ENCODE assay signal across 9 mouse cellular contexts in genomic region chr10:7209691-7210455, GRCm38 (mm10). TPM values are rescaled to one million over a fixed set of nuclear protein-coding genes. Genes with fewer than 3 reads are reported as not detected.
A peak's percentile ranks its signal among the peaks of the same experiment; 100 is the strongest.
DNase-seq lines count a peak whose midpoint lies in the region; ATAC-seq lines count a peak whose summit lies in the region.
"Had no signal": no experiment of that assay in that cellular context is flagged by ENCODE, and none has a peak within 500 bp of the region (broad histone marks: within the 10 kb centered on the region; RNA-seq: fewer than 3 reads in every experiment).

No protein-coding gene starts in this region.

- H3K9me3 ChIP-seq in kidney, embryonic 15.5 days (replicated peaks): no peaks in the 10 kb centered on the region
- H3K9me3 ChIP-seq in hindbrain, embryonic 11.5 days (ENCODE audit: control insufficient read depth, low read length): no peaks in the 10 kb centered on the region
- no peaks in the 10 kb centered on the region for H3K9me3 ChIP-seq in midbrain, embryonic 12.5 days

- ATAC-seq in kidney, embryonic 15.5 days (replicated peaks; ENCODE audit: low FRiP score): no peak
- ATAC-seq in hindbrain, embryonic 11.5 days (ENCODE audit: low FRiP score): no peak
- no peak for ATAC-seq in midbrain, embryonic 12.5 days (ENCODE audit: low FRiP score, low read depth)
- ATAC-seq: Patski had no signal

- H3K36me3 ChIP-seq in kidney, embryonic 15.5 days: 0 out of 2 replicates have a peak, but pooled peaks cover 6% of the 10 kb centered on the region
- no peaks in the 10 kb centered on the region for H3K36me3 ChIP-seq in hindbrain, embryonic 11.5 days (ENCODE audit: control insufficient read depth, insufficient read depth, low read length)
- H3K36me3 ChIP-seq in midbrain, embryonic 12.5 days: no peaks in the 10 kb centered on the region

- H3K4me2 ChIP-seq in kidney, embryonic 15.5 days: peak overlapping the region; percentile 85
- peak overlapping the region; percentile 90 for H3K4me2 ChIP-seq in hindbrain, embryonic 11.5 days (replicated peaks; ENCODE audit: low read depth, low read length)
- peak overlapping the region; percentile 87 for H3K4me2 ChIP-seq in midbrain, embryonic 12.5 days (replicated peaks)

- no peak for DNase-seq in kidney, postnatal 4 days
- peak; percentile 57 to 73 for DNase-seq in cerebellum, postnatal 10 days
- DNase-seq in hindbrain, embryonic 11.5 days (ENCODE audit: low spot score): no peak
- no peak for DNase-seq in left cerebral cortex, adult 9 months (ENCODE audit: low spot score in 2 of 2)
- no peak for DNase-seq in thymus, postnatal 36 days
- DNase-seq in gastrocnemius, postnatal 25 days: no peak

- peak overlapping the region; percentile 88 for H3K4me3 ChIP-seq in kidney, embryonic 15.5 days (replicated peaks)
- peak overlapping the region; percentile 79 for H3K4me3 ChIP-seq in hindbrain, embryonic 11.5 days (ENCODE audit: low read depth, low read length)
- peak overlapping the region; percentile 66 for H3K4me3 ChIP-seq in midbrain, embryonic 12.5 days

- H3K9ac ChIP-seq in kidney, embryonic 15.5 days: peak overlapping the region; percentile 89
- peak overlapping the region; percentile 29; the same call in 1 of the 2 replicates for H3K9ac ChIP-seq in hindbrain, embryonic 11.5 days (ENCODE audit: low read depth, low read length)
- peak overlapping the region; percentile 72; the same call in 1 of the 2 replicates for H3K9ac ChIP-seq in midbrain, embryonic 12.5 days (replicated peaks)

- H3K27ac ChIP-seq in kidney, embryonic 15.5 days: no peak overlapping the region
- H3K27ac ChIP-seq in hindbrain, embryonic 11.5 days (ENCODE audit: low read depth, low read length): no peak overlapping the region
- H3K27ac ChIP-seq in midbrain, embryonic 12.5 days (replicated peaks): no peak overlapping the region

- WGBS in kidney, embryonic 15.5 days: 65% methylated on average over 5 of the region's 5 CpGs
- WGBS in hindbrain, embryonic 11.5 days: 77% methylated on average over 5 of the region's 5 CpGs
- WGBS in midbrain, embryonic 12.5 days: 75% methylated on average over 5 of the region's 5 CpGs

- H3K27me3 ChIP-seq in kidney, embryonic 15.5 days: no peaks in the 10 kb centered on the region
- no peaks in the 10 kb centered on the region for H3K27me3 ChIP-seq in hindbrain, embryonic 11.5 days (ENCODE audit: control insufficient read depth, insufficient read depth, low read length)
- no peaks in the 10 kb centered on the region for H3K27me3 ChIP-seq in midbrain, embryonic 12.5 days
- H3K27me3 ChIP-seq: Patski had no signal

- peaks cover 71% of the 10 kb centered on the region for H3K4me1 ChIP-seq in kidney, embryonic 15.5 days
- no peaks in the 10 kb centered on the region for H3K4me1 ChIP-seq in hindbrain, embryonic 11.5 days (replicated peaks; ENCODE audit: control insufficient read depth, insufficient read depth, low read length)
- peaks cover 18% of the 10 kb centered on the region; the same call in 1 of the 2 replicates for H3K4me1 ChIP-seq in midbrain, embryonic 12.5 days

RNA-seq across cellular contexts. Expression of gene Cnksr3, which starts 2.2 kb away (rescaled TPM):
- polyA plus RNA-seq in kidney, embryonic 15.5 days (2015; fragmentation: Nextera tagmentation; extraction: Ambion mirVana): 17.1 and 18.7 TPM in 2 replicates
- polyA plus RNA-seq in hindbrain, embryonic 11.5 days (2014; fragmentation: Nextera tagmentation; extraction: Ambion mirVana): 5.9 and 6.3 TPM in 2 replicates
- polyA plus RNA-seq in midbrain, embryonic 12.5 days (2016; fragmentation: Nextera tagmentation; extraction: Ambion mirVana): 6.1 and 7.3 TPM in 2 replicates
- 1 to 10 TPM; 4.0 TPM for total RNA-seq in gastrocnemius, postnatal 25 days (2021)

Comparison
In these comparisons a context has a peak if more than half of its experiments do, and no peak if none do; other contexts are left out.
1. H3K9ac ChIP-seq: peak in every context shown above with its lines; median percentile 89 in kidney, embryonic 15.5 days; 72 in midbrain, embryonic 12.5 days; 29 in hindbrain, embryonic 11.5 days.
2. DNase-seq: peak in cerebellum, postnatal 10 days (2 of 2); none in kidney, postnatal 4 days (0 of 2), hindbrain, embryonic 11.5 days (single experiment), left cerebral cortex, adult 9 months (0 of 2), thymus, postnatal 36 days (0 of 2) and gastrocnemius, postnatal 25 days (single experiment).
3. Peak in every context shown above with its lines, with median percentiles within 50 percentile points of each other: H3K4me2 ChIP-seq and H3K4me3 ChIP-seq.